Mouse (Mus musculus) thymus, adult 2 months (tissue): ENCODE measurements around the gene Rbfox2. TPM values are rescaled to one million over a fixed set of nuclear protein-coding genes. Genes with fewer than 3 reads are reported as not detected.

ENCODE experiments used
- DNase-seq: peaks from one replicate; pipeline ENCODE4 v3.0.0; 2021
- H3K27ac ChIP-seq: fragments of 200-500 bp; 2 replicates; pipeline ENCODE4 v1.5.1; 2012; ENCODE audit warnings: low read length, control low read depth; ENCODE audit not compliant: control insufficient read depth, insufficient read depth
- H3K27me3 ChIP-seq: fragments of 200-500 bp; 2 replicates; pipeline ENCODE4 v1.6.1; 2012; ENCODE audit warnings: mild to moderate bottlenecking, low read length, moderate library complexity, mixed read lengths; ENCODE audit not compliant: control insufficient read depth, insufficient read depth
- H3K36me3 ChIP-seq: fragments of 200-500 bp; 2 replicates; pipeline ENCODE4 v1.6.1; 2012; ENCODE audit warnings: mild to moderate bottlenecking, low read length, moderate library complexity; ENCODE audit not compliant: control insufficient read depth, insufficient read depth
- H3K4me1 ChIP-seq: fragments of 200-500 bp; replicated peaks from 2 replicates; pipeline ENCODE4 v1.6.1; 2012; ENCODE audit warnings: low read length; ENCODE audit not compliant: control insufficient read depth, insufficient read depth
- H3K4me3 ChIP-seq: fragments of 200-500 bp; 2 replicates; pipeline ENCODE4 v1.5.1; 2012; ENCODE audit warnings: mild to moderate bottlenecking, low read length, control low read depth, moderate library complexity; ENCODE audit not compliant: control insufficient read depth, insufficient read depth
- CTCF ChIP-seq: fragments of 200-500 bp; IDR thresholded peaks from 2 replicates; pipeline ENCODE4 v1.5.1; 2012; ENCODE audit warnings: mild to moderate bottlenecking, control low read depth, low read length, moderate library complexity, borderline replicate concordance; ENCODE audit not compliant: control insufficient read depth, poor library complexity, insufficient read depth; ENCODE audit errors: extremely low read depth
- POLR2A ChIP-seq: fragments of 200-500 bp; IDR thresholded peaks from 2 replicates; pipeline ENCODE4 v1.6.1; 2012; ENCODE audit warnings: mild to moderate bottlenecking, low read length, control low read depth, moderate library complexity; ENCODE audit not compliant: control insufficient read depth, poor library complexity, insufficient read depth; ENCODE audit errors: extremely low read depth
- WGBS: fragments of 180-500 bp; shearing (Covaris S2); methylation state at CpG from one replicate; pipeline ENCODE4 v1.1.7; 2018; 5-methylcytosine and 5-hydroxymethylcytosine counted together
- polyA plus RNA-seq: library from polyadenylated mRNA; depleted of rRNA; stranded (reverse); fragments of >200 nt; gene quantifications from 2 replicates; pipeline ENCODE4 v1.2.3, GENCODE M21; 2012

The Rbfox2 gene
- polyA plus RNA-seq, 1 experiment: 20.5 TPM

DNA sequence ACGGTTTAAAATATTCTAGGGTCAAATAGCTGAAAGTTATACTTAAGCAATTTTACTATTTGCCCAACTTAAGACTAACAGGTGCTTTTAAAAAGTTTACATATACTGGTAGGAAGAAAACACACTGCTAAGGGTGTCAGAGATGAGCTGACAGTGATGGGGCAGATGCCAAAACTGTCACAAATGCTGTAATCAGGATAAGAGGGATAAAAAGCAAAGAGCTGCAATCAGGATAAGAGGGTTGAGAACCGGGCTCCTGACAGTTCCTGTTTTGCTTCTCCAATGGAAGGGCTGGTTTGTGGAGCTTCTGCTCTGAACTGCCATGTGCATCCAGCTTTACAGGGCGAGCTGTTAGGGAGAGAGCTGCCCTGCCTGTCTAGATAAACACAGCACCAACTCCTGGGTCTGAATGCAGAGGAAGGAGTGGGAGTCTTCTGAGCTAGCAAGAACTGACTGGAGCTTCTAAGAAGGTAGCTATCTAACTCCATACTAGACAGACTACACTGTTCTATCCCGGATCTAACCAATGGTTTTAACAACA, 94.5 kb downstream of the Rbfox2 start:
- no peak for TF ChIP-seq CTCF
- no peak for TF ChIP-seq POLR2A
- WGBS: 73% methylated on average over 4 of the region's 4 CpGs
- DNase-seq: no peak
- H3K27me3 ChIP-seq: no peaks in the 10 kb centered on the region
- H3K4me3 ChIP-seq: no peak overlapping the region
- no peaks in the 10 kb centered on the region for H3K36me3 ChIP-seq
- H3K4me1 ChIP-seq: no peaks in the 10 kb centered on the region
- no peak overlapping the region for H3K27ac ChIP-seq

DNA sequence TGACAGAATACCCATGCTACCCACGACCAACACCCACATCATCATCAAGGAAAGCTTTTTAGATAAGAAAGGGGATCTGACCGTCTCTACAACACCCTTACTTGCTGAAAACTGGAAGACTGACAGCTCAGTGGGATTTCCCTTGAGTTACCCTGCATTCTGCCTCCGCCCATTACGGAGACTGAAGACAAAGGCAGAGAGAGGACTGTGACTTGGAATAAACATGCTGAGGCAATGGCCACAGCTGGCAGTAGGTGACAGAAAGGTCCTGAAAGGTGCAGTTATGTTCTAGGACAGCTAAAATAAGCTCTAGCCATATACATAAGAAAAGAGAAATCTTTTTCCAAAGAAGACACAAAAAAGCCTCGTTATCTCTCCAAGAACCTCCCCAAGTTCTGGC, 99.8 kb downstream of the Rbfox2 start:
- WGBS: 76% methylated on average over 5 of the region's 5 CpGs

DNA sequence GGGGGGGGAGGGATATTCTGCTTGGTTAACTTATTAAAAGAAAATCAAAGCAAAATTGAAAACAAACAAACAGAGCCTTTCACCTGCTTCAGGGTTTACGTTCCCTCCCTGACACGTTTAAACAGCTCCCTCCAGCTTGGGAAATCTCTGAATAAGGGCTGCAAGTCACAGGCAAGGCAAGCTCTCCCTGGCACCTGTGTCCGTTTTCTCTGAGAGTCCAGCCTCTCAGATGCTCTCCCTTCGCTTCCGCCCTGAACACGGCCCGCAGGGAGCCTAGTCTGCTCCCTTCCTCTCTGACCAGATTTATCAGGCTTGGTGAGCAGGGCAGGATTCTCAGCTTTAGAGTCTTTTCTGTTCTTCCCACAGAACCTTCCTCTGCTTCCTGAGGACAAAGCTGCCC, 101.9 kb downstream of the Rbfox2 start:
- TF ChIP-seq POLR2A (no peak), CTCF (no peak)
- no peak for DNase-seq
- H3K4me3 ChIP-seq: no peak overlapping the region
- no peaks in the 10 kb centered on the region for H3K36me3 ChIP-seq
- 89% methylated on average over 7 of the region's 7 CpGs for WGBS
- H3K27ac ChIP-seq: no peak overlapping the region
- no peaks in the 10 kb centered on the region for H3K4me1 ChIP-seq
- no peaks in the 10 kb centered on the region for H3K27me3 ChIP-seq

More for the DNA sequence above, 99.8 kb downstream of the Rbfox2 start:
- TF ChIP-seq CTCF (no peak), POLR2A (no peak)
- Histone ChIP-seq H3K27me3 (no peaks in the 10 kb centered on the region), H3K4me3 (no peak overlapping the region), H3K36me3 (no peaks in the 10 kb centered on the region), H3K27ac (no peak overlapping the region), H3K4me1 (no peaks in the 10 kb centered on the region)
- DNase-seq: no peak

DNA sequence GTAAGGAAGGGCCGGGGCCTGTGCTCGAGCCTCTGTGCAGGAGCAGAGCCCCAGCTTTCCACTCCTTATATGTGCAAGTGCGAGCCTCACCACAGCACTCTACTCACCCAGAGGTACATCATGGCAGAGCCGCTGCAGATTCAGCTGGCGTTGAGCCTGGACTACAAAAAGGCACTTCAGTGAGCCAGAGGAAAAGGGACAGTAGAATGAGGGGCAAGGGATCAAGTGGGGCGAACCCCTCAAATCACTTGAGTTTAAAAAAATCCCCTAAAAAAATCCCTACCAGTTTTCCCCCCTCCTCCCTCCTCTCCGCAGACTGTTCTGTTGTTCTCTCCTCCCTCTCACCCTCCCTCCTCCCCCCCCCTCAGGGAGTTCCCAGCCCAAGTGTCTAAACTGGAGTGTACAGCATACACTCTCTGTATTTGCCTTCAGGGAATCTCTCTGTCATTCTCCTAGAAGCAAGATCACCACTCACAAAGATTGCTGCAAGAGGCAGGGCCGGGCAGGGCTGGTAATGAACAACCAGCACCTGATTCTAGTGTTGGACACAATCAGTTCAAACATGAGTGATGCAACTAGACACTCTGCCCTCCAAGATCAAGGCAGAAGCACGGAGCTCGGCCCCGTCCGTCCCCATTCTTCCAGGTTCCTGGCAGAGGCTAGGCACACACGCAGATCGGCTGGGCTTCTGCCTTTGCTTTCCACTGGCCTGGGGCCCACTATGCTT, 103.4 kb downstream of the Rbfox2 start:
- Histone ChIP-seq H3K36me3 (no peaks in the 10 kb centered on the region), H3K27ac (no peak overlapping the region), H3K27me3 (no peaks in the 10 kb centered on the region), H3K4me1 (no peaks in the 10 kb centered on the region), H3K4me3 (no peak overlapping the region)
- DNase-seq: no peak
- TF ChIP-seq CTCF (no peak), POLR2A (no peak)
- WGBS: 88% methylated on average over 14 of the region's 14 CpGs

- Histone ChIP-seq H3K36me3 (no peaks in the 10 kb centered on the region), H3K4me3 (no peak overlapping the region), H3K27me3 (no peaks in the 10 kb centered on the region), H3K4me1 (no peaks in the 10 kb centered on the region), H3K27ac (no peak overlapping the region)
- WGBS: 90% methylated on average over 3 of the region's 3 CpGs
- DNase-seq: no peak
- TF ChIP-seq CTCF (no peak), POLR2A (no peak)
Observed at GRCm38 (mm10) chr15:77202881-77203254, 103.9 kb downstream of the Rbfox2 start.

GRCm38 (mm10) chr15:77202223-77202622, 104.6 kb downstream of the Rbfox2 start:
- Histone ChIP-seq H3K27ac (no peak overlapping the region), H3K27me3 (no peaks in the 10 kb centered on the region), H3K36me3 (no peaks in the 10 kb centered on the region), H3K4me3 (no peak overlapping the region), H3K4me1 (no peaks in the 10 kb centered on the region)
- 92% methylated on average over 2 of the region's 2 CpGs for WGBS
- TF ChIP-seq CTCF (no peak), POLR2A (no peak)
- no peak for DNase-seq
